Mouse (Mus musculus) heart, embryonic 14.5 days (tissue): Measurements from ENCODE around the gene Emb. TPM values are rescaled to one million over a fixed set of nuclear protein-coding genes. Genes with fewer than 3 reads are reported as not detected.
"Not testable (repeated sequence)": the region's sequence is repeated elsewhere in the genome, so short reads cannot be mapped to it uniquely, and the experiment has no call there.

Experiments used
- ATAC-seq: fragments of 200-750 bp; cut with Nextera tagmentation; 2 replicates; pipeline ENCODE4 v1.8.0; 2017; ENCODE audit warnings: low read depth, moderate TSS enrichment; ENCODE audit not compliant: insufficient number of reproducible peaks, insufficient read depth, low FRiP score
- H3K27ac ChIP-seq, 2 experiments: fragments of 200-500 bp in 1 of 2; fragments of 300-500 bp in 1 of 2; sonication (generic) in 1 of 2; replicated peaks in 1 of 2; 2 replicates each; pipeline ENCODE4 v1.5.1; 2012 to 2014; ENCODE audit warnings: low read depth in 2 of 2, low read length in 2 of 2, control low read depth in 1 of 2, mild to moderate bottlenecking in 1 of 2, mixed read lengths in 1 of 2; ENCODE audit not compliant: control insufficient read depth in 1 of 2, insufficient read depth in 1 of 2
- H3K27me3 ChIP-seq: fragments of 300-500 bp; sonication (generic); 2 replicates; pipeline ENCODE4 v1.6.1; 2014; ENCODE audit warnings: mild to moderate bottlenecking, low read length, control low read depth; ENCODE audit not compliant: control insufficient read depth, insufficient read depth
- H3K36me3 ChIP-seq: fragments of 300-500 bp; sonication (generic); 2 replicates; pipeline ENCODE4 v1.6.1; 2014; ENCODE audit warnings: mild to moderate bottlenecking, control low read depth, low read length, mixed read lengths; ENCODE audit not compliant: control insufficient read depth, insufficient read depth
- H3K4me1 ChIP-seq, 2 experiments: fragments of 200-500 bp in 1 of 2; fragments of 300-500 bp in 1 of 2; sonication (generic) in 1 of 2; 2 replicates each; pipeline ENCODE4 v1.6.1; 2012 to 2014; ENCODE audit warnings: low read length in 2 of 2, control low read depth in 1 of 2, mixed read lengths in 1 of 2; ENCODE audit not compliant: control insufficient read depth in 2 of 2, insufficient read depth in 2 of 2
- H3K4me2 ChIP-seq: fragments of 300-500 bp; sonication (generic); 2 replicates; pipeline ENCODE4 v1.6.1; 2014; ENCODE audit warnings: mild to moderate bottlenecking, low read length
- H3K4me3 ChIP-seq, 2 experiments: fragments of 200-500 bp in 1 of 2; fragments of 300-500 bp in 1 of 2; sonication (generic) in 1 of 2; 2 replicates each; pipeline ENCODE4 v1.5.1; 2012 to 2014; ENCODE audit warnings: low read length in 2 of 2, mild to moderate bottlenecking in 2 of 2, control low read depth in 1 of 2, low read depth in 1 of 2, moderate library complexity in 1 of 2; ENCODE audit not compliant: control insufficient read depth in 1 of 2, insufficient read depth in 1 of 2
- H3K9ac ChIP-seq: fragments of 300-500 bp; sonication (generic); 2 replicates; pipeline ENCODE4 v1.6.1; 2014; ENCODE audit warnings: mild to moderate bottlenecking, low read length
- H3K9me3 ChIP-seq: fragments of 300-500 bp; sonication (generic); 2 replicates; pipeline ENCODE4 v1.6.1; 2016; ENCODE audit warnings: low read length, control low read depth; ENCODE audit not compliant: control insufficient read depth
- WGBS: fragments of 180-500 bp; shearing (Covaris S2); extraction: QIAGEN DNeasy Blood & Tissue Kit; methylation state at CpG from one replicate; pipeline ENCODE4 v1.1.7; 2014; 5-methylcytosine and 5-hydroxymethylcytosine counted together
- polyA plus RNA-seq: library from polyadenylated mRNA; unstranded; fragments of >200 nt; fragmentation: Nextera tagmentation; extraction: Ambion mirVana; gene quantifications from 2 replicates; pipeline ENCODE4 v1.2.1, GENCODE M21; 2014

The Emb gene
- 6.6 and 8.4 TPM in 2 replicates for polyA plus RNA-seq

DNA sequence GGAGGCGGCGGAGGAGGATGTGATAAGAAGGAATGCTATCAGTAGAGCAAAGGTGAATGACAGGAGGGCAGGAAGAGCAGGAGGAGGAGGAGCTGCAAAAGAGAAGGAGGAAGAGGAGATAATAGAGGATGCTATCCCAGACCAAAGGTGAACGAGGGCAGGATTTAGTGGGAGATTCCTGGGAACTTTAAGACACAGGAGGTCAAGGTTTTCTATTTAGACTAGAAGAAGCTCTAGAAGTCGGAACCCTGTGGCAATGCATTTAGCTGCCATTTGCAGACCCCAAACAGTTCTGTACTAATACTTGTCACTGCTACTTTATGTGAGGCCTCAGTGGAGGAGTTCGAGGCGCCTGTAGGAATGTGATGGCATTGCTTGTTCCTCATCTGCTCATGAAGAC is at the start of gene Emb:
Gene Emb, plus strand, starts transcription at position 301 of the 400 bp plus-strand sequence.
- Histone ChIP-seq H3K9me3 (no peaks in the 10 kb centered on the region), H3K9ac (no peak within 1 kb of the TSS), H3K27me3 (no peaks in the 10 kb centered on the region), H3K4me1 (peaks cover 5% of the 10 kb centered on the region in 2 experiments; a peak in 3 of 4 replicates), H3K4me3 (no peak within 1 kb of the TSS), H3K27ac (no peak within 1 kb of the TSS), H3K4me2 (no peak within 1 kb of the TSS), H3K36me3 (no peaks in the 10 kb centered on the region)
- ATAC-seq, result no peak
- WGBS, result 34% methylated on average over 6 of the region's 6 CpGs

GRCm38 (mm10) chr13:117163906-117164305 is 44.4 kb upstream of the Emb start:
- no peaks in the 10 kb centered on the region for H3K27me3 ChIP-seq
- H3K4me1 ChIP-seq, result no peaks in the 10 kb centered on the region
- no peak for ATAC-seq
- H3K36me3 ChIP-seq, result no peaks in the 10 kb centered on the region
- WGBS, result 83% methylated on average over 5 of the region's 5 CpGs
- H3K27ac ChIP-seq, result no peak overlapping the region
- H3K9ac ChIP-seq, result no peak overlapping the region
- no peaks in the 10 kb centered on the region for H3K9me3 ChIP-seq
- H3K4me3 ChIP-seq, result no peak overlapping the region
- H3K4me2 ChIP-seq, result no peak overlapping the region

DNA sequence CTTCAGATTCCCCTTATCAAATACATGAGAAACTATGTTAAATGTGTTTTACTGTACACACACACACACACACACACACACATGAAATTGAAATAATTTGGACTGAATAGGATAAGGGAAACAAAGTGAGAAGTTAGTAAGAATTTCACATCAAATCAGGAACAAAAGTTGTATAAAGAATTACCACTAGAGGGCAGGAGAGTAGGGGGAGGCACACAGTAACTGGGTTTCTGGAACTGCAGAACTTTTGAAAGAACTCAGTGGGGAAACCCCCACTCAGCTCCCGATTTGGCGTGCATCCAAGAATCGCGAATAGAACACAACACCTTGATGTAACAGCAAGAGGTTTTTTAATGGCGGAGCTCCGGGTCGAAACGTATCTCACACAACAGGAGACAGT is 43.3 kb upstream of the Emb start:
- Histone ChIP-seq H3K9me3 (no peaks in the 10 kb centered on the region), H3K9ac (no peak overlapping the region), H3K4me1 (no peaks in the 10 kb centered on the region), H3K27me3 (no peaks in the 10 kb centered on the region), H3K4me2 (no peak overlapping the region), H3K36me3 (no peaks in the 10 kb centered on the region), H3K4me3 (no peak overlapping the region), H3K27ac (no peak overlapping the region)
- WGBS, result 89% methylated on average over 8 of the region's 8 CpGs
- no peak for ATAC-seq

DNA sequence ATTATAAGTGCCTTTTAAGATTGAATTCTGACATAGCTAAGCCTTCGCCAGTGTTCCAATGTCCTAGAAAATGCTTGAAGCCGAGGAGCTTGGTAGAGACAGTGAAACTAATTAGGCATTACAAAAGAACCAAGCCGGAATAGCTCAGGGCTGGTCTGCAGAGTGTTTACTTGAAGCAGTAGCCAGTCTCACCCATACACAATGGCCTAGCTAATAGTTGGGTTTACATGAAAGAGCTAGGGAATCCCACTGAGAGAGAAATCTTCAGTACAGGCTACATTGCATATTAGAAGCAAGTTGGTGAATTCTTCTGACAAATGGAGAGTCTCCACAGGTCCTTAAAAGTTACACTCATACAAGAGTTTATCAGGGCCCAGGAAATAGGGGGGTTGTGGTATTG is 27.4 kb upstream of the Emb start:
- not testable (repeated sequence) for ATAC-seq, H3K4me1 ChIP-seq, H3K36me3 ChIP-seq, H3K4me2 ChIP-seq, H3K9me3 ChIP-seq, H3K27ac ChIP-seq, H3K9ac ChIP-seq, H3K4me3 ChIP-seq, H3K27me3 ChIP-seq
- WGBS, result 78% methylated on average over 3 of the region's 3 CpGs

GRCm38 (mm10) chr13:117183288-117183687 is 25.0 kb upstream of the Emb start:
- Histone ChIP-seq H3K27me3 (no peaks in the 10 kb centered on the region), H3K9me3 (no peaks in the 10 kb centered on the region), H3K4me1 (no peaks in the 10 kb centered on the region), H3K4me3 (no peak overlapping the region), H3K9ac (no peak overlapping the region), H3K36me3 (no peaks in the 10 kb centered on the region), H3K4me2 (no peak overlapping the region), H3K27ac (no peak overlapping the region)
- no peak for ATAC-seq
- WGBS, result 66% methylated on average over 6 of the region's 6 CpGs

GRCm38 (mm10) chr13:117185329-117185728 is 23.0 kb upstream of the Emb start:
- no peak overlapping the region for H3K9ac ChIP-seq
- H3K4me3 ChIP-seq, result no peak overlapping the region
- H3K27ac ChIP-seq, result no peak overlapping the region
- H3K4me2 ChIP-seq, result no peak overlapping the region
- WGBS, result 31% methylated on average over 6 of the region's 6 CpGs
- no peak for ATAC-seq
- no peaks in the 10 kb centered on the region for H3K27me3 ChIP-seq
- H3K36me3 ChIP-seq, result no peaks in the 10 kb centered on the region
- H3K4me1 ChIP-seq, result no peaks in the 10 kb centered on the region
- no peaks in the 10 kb centered on the region for H3K9me3 ChIP-seq

- Histone ChIP-seq H3K4me2 (no peak overlapping the region), H3K4me3 (no peak overlapping the region), H3K9ac (no peak overlapping the region), H3K4me1 (no peaks in the 10 kb centered on the region), H3K36me3 (no peaks in the 10 kb centered on the region), H3K27me3 (no peaks in the 10 kb centered on the region), H3K27ac (no peak overlapping the region), H3K9me3 (no peaks in the 10 kb centered on the region)
- ATAC-seq, result no peak
- WGBS, result 86% methylated on average over 5 of the region's 5 CpGs
Measured at GRCm38 (mm10) chr13:117192161-117192560, 16.2 kb upstream of the Emb start.

DNA sequence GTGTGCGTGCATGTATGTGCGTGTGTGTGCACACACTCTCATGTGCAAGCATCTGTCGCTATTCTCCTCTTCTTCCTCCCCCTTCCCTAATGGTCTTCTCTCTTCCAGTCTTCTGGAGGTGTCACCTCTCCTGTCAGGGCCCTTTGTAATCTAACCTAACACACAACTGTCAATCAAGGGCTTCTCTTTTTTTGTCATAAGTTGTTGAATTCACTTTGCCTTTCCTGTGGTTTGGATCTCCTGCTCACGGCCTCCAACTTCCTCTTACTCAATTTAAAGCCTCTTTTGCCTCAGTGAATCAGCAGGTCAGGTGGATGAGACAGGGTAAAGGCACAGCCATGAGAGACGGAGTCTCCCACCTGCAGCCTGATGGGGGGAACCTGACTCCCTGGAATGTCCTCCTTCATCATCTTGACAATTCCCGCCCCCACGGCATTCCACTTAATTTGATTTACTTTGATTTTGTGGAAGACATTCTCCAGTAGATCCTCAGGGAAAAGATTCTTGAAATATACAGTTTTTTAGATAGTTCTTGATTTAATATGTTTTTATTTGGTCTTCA is 14.8 kb upstream of the Emb start:
- Histone ChIP-seq H3K9me3 (no peaks in the 10 kb centered on the region), H3K4me3 (no peak overlapping the region), H3K27me3 (no peaks in the 10 kb centered on the region), H3K4me2 (no peak overlapping the region), H3K27ac (no peak overlapping the region), H3K36me3 (no peaks in the 10 kb centered on the region), H3K4me1 (no peaks in the 10 kb centered on the region), H3K9ac (no peak overlapping the region)
- WGBS, result 71% methylated on average over 7 of the region's 7 CpGs
- no peak for ATAC-seq
